Mouse (Mus musculus) embryonic fibroblast, embryonic 13.5 days (primary cell): Measurements from ENCODE around the gene Rras.

Source experiments
- CTCF ChIP-seq: IDR thresholded peaks from 2 replicates; pipeline ENCODE4 v1.5.1; 2011; ENCODE audit warnings: mild to moderate bottlenecking, control low read depth, low read length, moderate library complexity, borderline replicate concordance; ENCODE audit not compliant: insufficient read depth
- POLR2A ChIP-seq: IDR thresholded peaks from 2 replicates; pipeline ENCODE4 v1.6.1; 2011; ENCODE audit warnings: low read depth, mild to moderate bottlenecking, control low read depth, low read length, moderate library complexity

- no peak for TF ChIP-seq POLR2A
- TF ChIP-seq CTCF, result no peak
Measured at GRCm38 (mm10) chr7:44985595-44986191, 32.1 kb upstream of the Rras start.
